Mouse (Mus musculus): ENCODE data around the gene Aip. TPM values are rescaled to one million over a fixed set of nuclear protein-coding genes. Genes with fewer than 3 reads are reported as not detected.
"Not testable (repeated sequence)": the region's sequence is repeated elsewhere in the genome, so short reads cannot be mapped to it uniquely, and the experiment has no call there.

Aip gene
- total RNA-seq, 2 experiments from 2014 or later: 46.5 to 47.1 TPM

- DNase-seq: no peak
Measured at GRCm38 (mm10) chr19:4091383-4091782, 34.3 kb downstream of the Aip start.

DNA sequence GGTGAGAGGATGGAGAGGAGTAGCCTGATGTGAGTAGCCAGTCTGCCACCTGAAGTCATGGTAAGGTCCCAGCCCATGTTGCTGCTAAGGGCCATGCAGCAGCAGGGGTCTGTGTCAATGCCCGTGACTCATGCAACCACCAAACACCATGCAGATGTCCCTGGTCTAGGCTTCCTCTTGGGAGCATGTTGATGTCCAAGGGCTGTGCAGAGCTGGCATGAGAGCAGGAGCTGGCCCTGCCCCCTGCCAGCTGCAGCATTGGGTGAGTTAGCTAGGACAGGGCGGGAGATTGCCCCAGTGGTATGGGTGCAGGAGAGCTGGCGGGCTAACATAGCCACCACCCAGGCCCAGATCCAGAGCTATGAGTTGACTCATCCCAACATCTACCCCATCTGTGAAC is 35.2 kb downstream of the Aip start:
- DNase-seq: no peak

- DNase-seq: no peak
Measured at GRCm38 (mm10) chr19:4089128-4089527, 36.5 kb downstream of the Aip start.

- no peak for DNase-seq
Measured at GRCm38 (mm10) chr19:4088146-4088545, 37.5 kb downstream of the Aip start.

- no peak for DNase-seq
Measured at GRCm38 (mm10) chr19:4087090-4087489, 38.6 kb downstream of the Aip start.

DNA sequence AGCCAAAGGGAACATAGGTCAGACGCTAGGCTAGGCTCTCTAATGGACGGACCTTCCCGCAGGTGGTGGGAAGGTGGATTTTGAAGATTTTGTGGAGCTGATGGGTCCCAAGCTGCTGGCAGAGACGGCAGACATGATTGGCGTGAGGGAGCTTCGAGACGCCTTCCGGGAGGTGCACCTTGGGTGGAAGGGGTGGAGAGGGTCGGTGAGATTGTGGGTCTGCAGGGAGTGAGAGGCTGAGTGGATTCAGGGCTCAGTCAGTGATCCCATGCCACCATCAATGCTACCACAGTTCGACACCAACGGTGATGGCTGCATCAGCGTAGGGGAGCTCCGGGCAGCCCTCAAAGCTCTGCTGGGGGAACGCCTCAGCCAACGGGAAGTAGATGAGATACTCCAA is 39.5 kb downstream of the Aip start:
- DNase-seq: no peak

- no peak for DNase-seq
Measured at GRCm38 (mm10) chr19:4084984-4085383, 40.7 kb downstream of the Aip start.

DNA sequence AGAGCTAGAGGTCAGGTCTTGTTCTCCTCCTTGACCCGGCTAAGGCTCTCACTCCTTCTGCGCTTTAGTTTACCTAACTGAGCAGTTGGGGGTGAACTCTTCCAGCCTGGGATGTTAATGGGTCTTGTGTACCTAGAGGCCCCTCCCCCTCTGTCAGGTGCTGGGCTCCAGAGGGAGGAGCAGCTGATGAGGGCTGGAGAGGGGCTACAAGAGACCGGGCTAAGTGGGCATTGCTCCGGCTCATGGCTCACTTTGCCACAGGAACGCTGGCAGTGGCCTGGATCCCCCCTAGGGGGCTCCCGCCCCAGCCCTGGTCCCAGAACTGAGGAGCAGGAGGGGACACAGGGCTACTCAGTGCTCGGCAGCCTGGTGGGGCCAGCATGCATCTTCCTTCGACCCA is 41.8 kb downstream of the Aip start:
- no peak for DNase-seq

GRCm38 (mm10) chr19:4083316-4083715 is 42.3 kb downstream of the Aip start:
- no peak for DNase-seq

DNA sequence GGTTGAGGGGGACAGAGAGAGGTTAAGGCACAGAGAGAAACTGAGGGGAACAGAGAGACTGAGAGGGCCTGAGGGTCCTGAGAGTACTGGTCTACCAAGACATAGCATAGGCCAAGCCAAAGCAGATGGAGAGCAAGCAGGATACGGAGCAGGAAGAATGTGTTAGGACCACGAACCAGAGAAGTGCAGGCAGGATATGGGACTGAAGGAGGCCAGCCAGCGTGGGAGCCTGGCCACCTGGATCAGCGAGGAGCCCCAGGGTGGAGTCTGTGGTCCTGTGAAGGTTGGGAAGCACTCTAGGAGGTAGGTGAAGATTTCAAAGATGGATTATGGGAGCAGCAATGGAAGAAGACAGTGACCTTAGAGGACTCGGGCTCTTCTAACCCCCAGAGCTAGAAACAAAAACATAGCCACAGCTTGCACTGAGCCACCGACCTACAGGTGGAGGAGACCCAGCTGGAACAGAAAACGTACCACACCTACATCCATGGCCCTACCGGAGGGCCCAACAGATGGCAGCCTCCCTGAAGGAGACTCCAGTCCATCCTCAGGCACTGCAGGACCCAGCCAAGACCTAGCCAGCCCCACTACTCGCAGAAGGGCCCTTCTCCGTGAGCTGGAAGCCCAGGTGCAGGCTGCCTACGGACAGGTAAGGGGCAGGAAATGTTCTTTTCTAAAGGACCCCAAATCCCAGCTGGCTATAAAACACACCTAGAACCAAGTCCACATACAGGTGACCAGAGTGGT is 43.3 kb downstream of the Aip start:
- DNase-seq: no peak

DNA sequence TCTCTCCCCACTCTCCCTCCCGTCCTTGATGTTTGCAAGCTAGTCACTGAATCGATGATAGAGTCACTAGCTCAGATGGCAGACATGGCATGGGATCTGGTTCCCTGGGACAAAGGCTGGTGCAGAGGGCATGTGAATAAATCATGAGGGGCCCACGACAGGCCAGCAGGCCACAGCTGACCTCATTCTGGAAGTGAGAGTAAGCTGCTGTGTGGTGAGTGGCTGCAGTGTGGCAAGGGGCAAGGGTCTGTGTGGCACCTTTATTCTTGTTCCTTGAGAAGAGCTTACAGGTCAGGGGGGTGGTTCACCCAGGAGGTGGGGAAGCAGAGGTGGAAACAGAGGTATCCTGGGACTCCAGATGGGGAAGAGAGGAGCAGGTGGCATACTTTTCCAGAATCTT is 44.3 kb downstream of the Aip start, which contains the start of gene Cabp2:
Gene Cabp2, plus strand, starts transcription at position 185 of the 400 bp plus-strand sequence.
- DNase-seq: no peak

DNA sequence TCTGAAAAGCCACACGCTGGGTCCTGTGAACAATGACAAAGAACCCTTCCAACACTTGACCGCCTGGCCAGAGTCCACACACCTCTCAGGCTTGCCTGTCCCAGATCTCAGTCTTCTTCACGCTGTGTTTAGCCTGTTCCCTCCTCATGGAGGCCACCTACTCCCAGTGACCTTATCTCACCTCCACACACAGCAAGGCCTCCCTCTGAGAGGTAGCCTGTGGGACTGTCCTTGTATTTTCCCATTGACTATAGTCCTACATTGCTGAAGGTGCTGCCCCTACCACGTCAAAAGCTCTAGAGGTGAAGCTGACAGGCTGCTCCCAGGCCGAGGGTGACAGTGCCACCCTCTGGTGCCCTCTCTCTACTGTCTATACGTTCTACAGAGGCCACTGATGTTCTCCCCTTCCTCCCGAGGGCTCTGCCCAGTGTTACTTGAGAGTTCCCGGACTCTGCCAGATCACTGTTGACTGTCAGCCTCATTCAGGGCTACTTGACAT is 45.1 kb downstream of the Aip start:
- no peak for DNase-seq

- no peak for DNase-seq
Measured at GRCm38 (mm10) chr19:4079594-4079993, 46.1 kb downstream of the Aip start.

GRCm38 (mm10) chr19:4075531-4075930 is 50.1 kb downstream of the Aip start:
- no peak for DNase-seq

DNA sequence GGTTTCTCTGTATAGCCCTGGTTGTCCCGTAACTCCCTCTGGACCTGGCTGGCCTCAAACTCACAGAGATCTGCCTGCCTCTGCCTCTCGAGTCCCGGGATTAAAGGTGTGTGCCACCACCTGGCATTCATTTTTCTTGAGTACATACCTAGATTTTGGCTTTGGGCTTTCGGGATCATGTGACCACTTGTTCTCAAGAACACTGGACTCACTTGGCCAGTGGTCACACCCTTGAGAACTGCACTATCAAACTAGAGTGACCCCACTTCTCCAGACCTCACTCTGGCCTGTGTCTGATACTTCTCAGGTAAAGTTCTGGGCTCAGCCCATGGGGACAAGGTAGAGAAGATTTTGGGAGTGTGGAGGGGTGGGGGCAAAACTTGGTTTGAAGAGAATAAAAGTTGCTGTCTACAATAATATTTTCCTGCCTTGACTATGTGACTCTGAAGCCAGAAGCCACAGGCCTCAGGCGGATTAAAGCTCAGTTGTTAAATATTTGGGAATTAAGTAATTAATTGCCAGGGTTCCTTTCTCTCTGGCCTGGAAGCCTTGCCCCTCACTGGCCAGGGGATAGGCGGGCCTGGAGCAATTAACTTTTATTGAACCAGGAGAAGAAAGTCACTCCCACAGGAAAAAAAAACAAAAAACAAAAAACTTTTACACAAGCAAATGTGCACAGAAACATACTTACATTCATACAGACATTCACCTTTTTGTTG is 52.8 kb downstream of the Aip start:
- DNase-seq: no peak

GRCm38 (mm10) chr19:4071406-4071805 is 54.3 kb downstream of the Aip start:
- DNase-seq: no peak

- DNase-seq: no peak
Measured at GRCm38 (mm10) chr19:4070756-4071155, 54.9 kb downstream of the Aip start.

GRCm38 (mm10) chr19:4070311-4070710 is 55.3 kb downstream of the Aip start:
- no peak for DNase-seq

GRCm38 (mm10) chr19:4068717-4069410 is 56.8 kb downstream of the Aip start:
- DNase-seq: no peak

- not testable (repeated sequence) for DNase-seq
Measured at GRCm38 (mm10) chr19:4068242-4068641, 57.4 kb downstream of the Aip start.

- no peak for DNase-seq
Measured at GRCm38 (mm10) chr19:4066877-4067276, 58.8 kb downstream of the Aip start.

DNA sequence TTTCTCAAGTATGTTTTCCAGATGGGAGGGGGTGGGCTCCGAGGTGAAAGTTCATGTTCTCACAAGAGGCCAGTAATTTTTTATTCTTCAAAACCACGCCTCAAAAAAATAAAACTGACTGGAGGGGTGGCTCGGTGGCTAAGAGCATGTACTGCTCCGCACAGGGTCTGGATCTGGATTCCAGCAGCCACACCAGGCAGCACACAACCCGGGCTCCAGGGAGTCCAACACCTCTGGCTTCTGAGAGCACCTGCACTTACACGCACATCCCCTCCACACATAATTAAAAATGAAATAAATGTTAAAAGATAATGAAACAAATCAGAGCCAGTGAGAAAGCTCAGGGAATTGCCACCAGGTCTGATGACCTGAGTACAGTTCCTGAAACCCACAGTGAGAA is 59.4 kb downstream of the Aip start:
- no peak for DNase-seq

DNA sequence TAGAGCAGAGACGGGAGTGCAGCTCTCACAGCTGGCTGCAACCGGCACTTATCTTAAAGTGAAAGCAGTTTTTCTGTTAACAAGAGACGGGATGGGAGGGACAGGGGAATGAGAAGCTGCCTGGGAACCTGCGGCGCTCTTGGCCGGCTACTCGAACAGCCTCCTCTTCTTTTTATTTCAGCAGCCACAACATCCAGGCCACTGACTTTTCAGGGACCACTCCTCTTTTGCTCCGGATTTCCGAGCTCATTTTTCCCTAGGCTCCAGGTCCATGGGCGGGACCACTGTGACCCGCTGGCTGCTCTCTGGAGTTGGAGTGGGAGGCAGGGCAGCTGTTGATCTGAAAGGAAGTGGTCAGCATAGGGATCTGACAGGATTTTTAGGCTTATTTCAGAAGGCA is 61.2 kb downstream of the Aip start:
- not testable (repeated sequence) for DNase-seq

Measured in gastrocnemius, postnatal 10 days (tissue).